24 mouse cellular contexts compared by ENCODE assay signal in genomic region chr13:91041236-91041635, GRCm38 (mm10).
A peak's percentile ranks its signal among the peaks of the same experiment; 100 is the strongest.
DNase-seq lines count a peak whose midpoint lies in the region; ATAC-seq and TF ChIP-seq lines count a peak whose summit lies in the region.
"Had no signal": no experiment of that assay in that cellular context is flagged by ENCODE, and none has a peak within 500 bp of the region (broad histone marks: within the 10 kb centered on the region; RNA-seq: fewer than 3 reads in every experiment).

No protein-coding gene starts in this region.

- H3K36me3 ChIP-seq in liver, postnatal 0 days (replicated peaks; ENCODE audit: insufficient read depth, low read length): no peaks in the 10 kb centered on the region
- no peaks in the 10 kb centered on the region for H3K36me3 ChIP-seq in liver, embryonic 11.5 days (ENCODE audit: control insufficient read depth, insufficient read depth, low read length)
- no peaks in the 10 kb centered on the region for H3K36me3 ChIP-seq in forebrain, embryonic 13.5 days (ENCODE audit: poor library complexity, severe bottlenecking)
- H3K36me3 ChIP-seq: heart, embryonic 12.5 days; hindbrain, embryonic 13.5 days; intestine, embryonic 15.5 days; kidney, embryonic 15.5 days; limb, embryonic 12.5 days; midbrain, embryonic 12.5 days had no signal

- no peak for TF ChIP-seq POLR2A in embryonic fibroblast, embryonic 13.5 days (IDR thresholded peaks at IDR 0.05; ENCODE audit: low read depth, low read length)

- no peak overlapping the region for H3K4me3 ChIP-seq in liver, postnatal 0 days (ENCODE audit: low read depth, low read length)
- H3K4me3 ChIP-seq in liver, embryonic 11.5 days (ENCODE audit: low read depth, low read length): no peak overlapping the region
- no peak overlapping the region for H3K4me3 ChIP-seq in embryonic fibroblast, embryonic 13.5 days (ENCODE audit: insufficient read depth, low read length)
- no peak overlapping the region for H3K4me3 ChIP-seq in forebrain, embryonic 13.5 days
- H3K4me3 ChIP-seq: gastrocnemius, adult 2 months; heart, embryonic 12.5 days; hindbrain, embryonic 13.5 days; intestine, embryonic 15.5 days; kidney, embryonic 15.5 days; limb, embryonic 12.5 days; midbrain, embryonic 12.5 days had no signal

- DNase-seq in liver, postnatal 0 days: no peak
- no peak for DNase-seq in liver, embryonic 11.5 days (ENCODE audit: low spot score)
- DNase-seq in kidney, adult 9 months: no peak
- DNase-seq in adrenal gland, postnatal 14 days: no peak
- DNase-seq: cerebellum, adult 9-10 months; gastrocnemius, adult 2 months; heart, adult 11 months; heart, postnatal 14 days; kidney, postnatal 4 days; layer of hippocampus, adult 9-11 months; right cerebral cortex, postnatal 14 days; thymus, postnatal 4 days had no signal

- no peak for TF ChIP-seq EP300 in liver, postnatal 0 days (IDR thresholded peaks at IDR 0.05; ENCODE audit: low read depth)

- no peaks in the 10 kb centered on the region for H3K9me3 ChIP-seq in liver, postnatal 0 days (ENCODE audit: low read length)
- H3K9me3 ChIP-seq in liver, embryonic 11.5 days (ENCODE audit: control insufficient read depth, low read length): no peaks in the 10 kb centered on the region
- H3K9me3 ChIP-seq in forebrain, embryonic 13.5 days (replicated peaks): no peaks in the 10 kb centered on the region
- H3K9me3 ChIP-seq: heart, embryonic 12.5 days; hindbrain, embryonic 13.5 days; intestine, embryonic 15.5 days; kidney, embryonic 15.5 days; limb, embryonic 12.5 days; midbrain, embryonic 12.5 days had no signal

- peak; percentile 43 for ATAC-seq in liver, postnatal 0 days
- ATAC-seq in liver, embryonic 11.5 days (replicated peaks; ENCODE audit: low FRiP score): no peak
- peak; percentile 61 for ATAC-seq in CD4-positive, CD25-positive, alpha-beta regulatory T cell, adult 4 months
- peak; percentile 79 for ATAC-seq in megakaryocyte progenitor cell, adult 5-6 weeks (replicated peaks; ENCODE audit: poor library complexity)
- no peak for ATAC-seq in forebrain, embryonic 13.5 days
- ATAC-seq: intestine, embryonic 15.5 days had no signal

- H3K27ac ChIP-seq in liver, postnatal 0 days (ENCODE audit: low read depth): no peak overlapping the region
- H3K27ac ChIP-seq in liver, embryonic 11.5 days (ENCODE audit: low read depth, low read length): no peak overlapping the region
- 0 out of 2 replicates have a peak overlapping the region, but pooled peaks have one; percentile 19 for H3K27ac ChIP-seq in embryonic fibroblast, embryonic 13.5 days (ENCODE audit: insufficient read depth, low read length)
- no peak overlapping the region for H3K27ac ChIP-seq in forebrain, embryonic 13.5 days
- H3K27ac ChIP-seq: gastrocnemius, adult 2 months; hindbrain, embryonic 13.5 days; intestine, embryonic 15.5 days; kidney, embryonic 15.5 days; limb, embryonic 12.5 days; liver, embryonic 14.5 days; macrophage; midbrain, embryonic 12.5 days had no signal

- no peaks in the 10 kb centered on the region for H3K4me1 ChIP-seq in liver, postnatal 0 days (ENCODE audit: insufficient read depth)
- H3K4me1 ChIP-seq in liver, embryonic 11.5 days (replicated peaks; ENCODE audit: control insufficient read depth, insufficient read depth, low read length): no peaks in the 10 kb centered on the region
- H3K4me1 ChIP-seq in embryonic fibroblast, embryonic 13.5 days (ENCODE audit: control insufficient read depth, insufficient read depth, low read length): peaks cover 9% of the 10 kb centered on the region
- peaks cover 6% of the 10 kb centered on the region; the same call in 1 of the 2 replicates for H3K4me1 ChIP-seq in forebrain, embryonic 13.5 days
- H3K4me1 ChIP-seq: hindbrain, embryonic 13.5 days; intestine, embryonic 15.5 days; kidney, embryonic 15.5 days; midbrain, embryonic 12.5 days had no signal

- no peak for TF ChIP-seq CTCF in liver, postnatal 0 days (IDR thresholded peaks at IDR 0.05; ENCODE audit: low read depth)
- TF ChIP-seq CTCF in embryonic fibroblast, embryonic 13.5 days (IDR thresholded peaks at IDR 0.05; ENCODE audit: borderline replicate concordance, insufficient read depth, low read length): no peak

- H3K9ac ChIP-seq in liver, postnatal 0 days (replicated peaks): no peak overlapping the region
- H3K9ac ChIP-seq in liver, embryonic 11.5 days (ENCODE audit: low read depth, low read length): no peak overlapping the region
- no peak overlapping the region for H3K9ac ChIP-seq in forebrain, embryonic 13.5 days
- H3K9ac ChIP-seq: heart, embryonic 12.5 days; hindbrain, embryonic 13.5 days; intestine, embryonic 15.5 days; kidney, embryonic 15.5 days; limb, embryonic 12.5 days; liver, embryonic 14.5 days; midbrain, embryonic 12.5 days had no signal

- H3K27me3 ChIP-seq in liver, postnatal 0 days (ENCODE audit: insufficient read depth, low read length): no peaks in the 10 kb centered on the region
- no peaks in the 10 kb centered on the region for H3K27me3 ChIP-seq in liver, embryonic 11.5 days (replicated peaks; ENCODE audit: control insufficient read depth, insufficient read depth, low read length)
- no peaks in the 10 kb centered on the region for H3K27me3 ChIP-seq in forebrain, embryonic 13.5 days
- H3K27me3 ChIP-seq: heart, embryonic 12.5 days; hindbrain, embryonic 13.5 days; intestine, embryonic 15.5 days; kidney, embryonic 15.5 days; limb, embryonic 12.5 days; midbrain, embryonic 12.5 days had no signal

- WGBS in liver, postnatal 0 days (ENCODE audit: insufficient replicate concordance): 37% methylated on average over 1 of the region's 1 CpGs
- 89% methylated on average over 1 of the region's 1 CpGs for WGBS in liver, embryonic 11.5 days
- WGBS in forebrain, embryonic 13.5 days: 82% methylated on average over 1 of the region's 1 CpGs

- H3K4me2 ChIP-seq in liver, postnatal 0 days (ENCODE audit: low read depth, low read length): no peak overlapping the region
- no peak overlapping the region for H3K4me2 ChIP-seq in liver, embryonic 11.5 days
- H3K4me2 ChIP-seq in forebrain, embryonic 13.5 days: no peak overlapping the region
- H3K4me2 ChIP-seq: heart, embryonic 12.5 days; hindbrain, embryonic 13.5 days; intestine, embryonic 15.5 days; kidney, embryonic 15.5 days; limb, embryonic 12.5 days; midbrain, embryonic 12.5 days had no signal

Comparison
In these comparisons a context has a peak if more than half of its experiments do, and no peak if none do; other contexts are left out.
1. ATAC-seq: peak in liver, postnatal 0 days (single experiment), CD4-positive, CD25-positive, alpha-beta regulatory T cell, adult 4 months (single experiment) and megakaryocyte progenitor cell, adult 5-6 weeks (single experiment); none in liver, embryonic 11.5 days (single experiment) and forebrain, embryonic 13.5 days (single experiment).